Mouse (Mus musculus): ENCODE measurements around the gene Olfr395.
"Not testable (repeated sequence)": the region's sequence is repeated elsewhere in the genome, so short reads cannot be mapped to it uniquely, and the experiment has no call there.

Gene Olfr395

GRCm38 (mm10) chr11:73909199-73909598 is at the start of gene Olfr395:
Gene Olfr395 (minus strand): TSS chr11:73909299.
- not testable (repeated sequence) for DNase-seq

- DNase-seq: no peak
These were observed 27.3 kb upstream of the Olfr395 start, which contains the start of gene Olfr23 for GRCm38 (mm10) chr11:73936377-73936776. Gene Olfr23 (plus strand): TSS chr11:73936677.

DNA sequence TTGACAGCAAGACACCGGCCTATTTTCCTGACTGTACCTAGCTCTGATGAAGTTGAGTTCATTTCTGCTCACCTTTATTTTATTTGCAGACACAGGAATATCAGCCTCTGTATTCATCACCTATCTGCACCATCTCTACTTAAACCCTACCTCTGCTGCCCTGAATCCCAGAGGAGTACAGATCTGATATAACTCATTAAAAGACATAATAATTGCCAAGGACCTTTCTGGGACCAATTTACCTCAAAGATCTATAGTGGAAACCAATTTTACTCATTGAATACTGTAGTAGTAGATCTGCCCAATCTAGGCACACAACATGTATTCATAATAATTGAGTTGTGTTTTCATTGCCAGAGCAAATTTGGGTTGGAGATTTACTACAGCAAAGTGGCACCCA is 18.4 kb downstream of the Olfr395 start, which contains the start of gene Olfr394:
Olfr394 (minus strand) TSS at position 101 of the 400 bp plus-strand sequence.
- no peak for DNase-seq

All from cerebellum, adult 8-10 months (tissue).